Mouse (Mus musculus) neural tube, embryonic 14.5 days (tissue): ENCODE measurements around the gene Zfp369. TPM values are rescaled to one million over a fixed set of nuclear protein-coding genes. Genes with fewer than 3 reads are reported as not detected.

Source experiments
- ATAC-seq: fragments of 200-750 bp; cut with Nextera tagmentation; 2 replicates; pipeline ENCODE4 v1.8.0; 2017; ENCODE audit warnings: low read depth, mild to moderate bottlenecking, moderate TSS enrichment, moderate library complexity
- H3K27ac ChIP-seq: fragments of 300-500 bp; sonication (generic); 2 replicates; pipeline ENCODE4 v1.5.1; 2014; ENCODE audit warnings: low read depth, mild to moderate bottlenecking, control low read depth, low read length, moderate library complexity, mixed read lengths
- H3K27me3 ChIP-seq: fragments of 300-500 bp; sonication (generic); 2 replicates; pipeline ENCODE4 v1.6.1; 2014; ENCODE audit warnings: low read length; ENCODE audit not compliant: control insufficient read depth, insufficient read depth
- H3K36me3 ChIP-seq: fragments of 300-500 bp; sonication (generic); 2 replicates; pipeline ENCODE4 v1.6.1; 2014; ENCODE audit warnings: low read length, mixed read lengths; ENCODE audit not compliant: control insufficient read depth, insufficient read depth
- H3K4me1 ChIP-seq: fragments of 300-500 bp; sonication (generic); 2 replicates; pipeline ENCODE4 v1.6.1; 2014; ENCODE audit warnings: low read length; ENCODE audit not compliant: control insufficient read depth, insufficient read depth
- H3K4me2 ChIP-seq: fragments of 300-500 bp; sonication (generic); 2 replicates; pipeline ENCODE4 v1.6.1; 2014; ENCODE audit warnings: mild to moderate bottlenecking, low read depth, low read length, control low read depth
- H3K4me3 ChIP-seq: fragments of 300-500 bp; sonication (generic); 2 replicates; pipeline ENCODE4 v1.5.1; 2014; ENCODE audit warnings: low read depth, low read length, control low read depth, mixed read lengths
- H3K9ac ChIP-seq: fragments of 300-500 bp; sonication (generic); replicated peaks from 2 replicates; pipeline ENCODE4 v1.6.1; 2014; ENCODE audit warnings: low read depth, mild to moderate bottlenecking, control low read depth, low read length, mixed read lengths
- H3K9me3 ChIP-seq: fragments of 300-500 bp; sonication (generic); 2 replicates; pipeline ENCODE4 v1.6.1; 2016; ENCODE audit warnings: low read length; ENCODE audit not compliant: control insufficient read depth
- WGBS: fragments of 180-500 bp; shearing (Covaris S2); extraction: QIAGEN DNeasy Blood & Tissue Kit; methylation state at CpG from one replicate; pipeline ENCODE4 v1.1.7; 2014; 5-methylcytosine and 5-hydroxymethylcytosine counted together
- polyA plus RNA-seq: library from polyadenylated mRNA; unstranded; fragments of >200 nt; fragmentation: Nextera tagmentation; extraction: Ambion mirVana; gene quantifications from 2 replicates; pipeline ENCODE4 v1.2.1, GENCODE M21; 2014

Gene Zfp369
- 26.2 and 29.6 TPM in 2 replicates for polyA plus RNA-seq

GRCm38 (mm10) chr13:65278383-65279341 lies at the start of gene Zfp369:
Zfp369 (plus strand) TSS chr13:65278814.
- Histone ChIP-seq H3K9me3 (peaks cover under 1% of the 10 kb centered on the region; the same call in 1 of the 2 replicates), H3K4me3 (peak within 1 kb of the TSS; percentile 50), H3K9ac (peak within 1 kb of the TSS; percentile 63), H3K27me3 (no peaks in the 10 kb centered on the region), H3K36me3 (no peaks in the 10 kb centered on the region), H3K4me2 (peak within 1 kb of the TSS; percentile 58), H3K4me1 (peaks cover 4% of the 10 kb centered on the region; the same call in 1 of the 2 replicates), H3K27ac (peak within 1 kb of the TSS; percentile 86)
- peak; percentile 99 for ATAC-seq
- WGBS, result under 1% methylated on average over 50 of the region's 50 CpGs

- Histone ChIP-seq H3K9ac (no peak overlapping the region), H3K27ac (no peak overlapping the region), H3K27me3 (no peaks in the 10 kb centered on the region), H3K4me2 (no peak overlapping the region), H3K4me3 (no peak overlapping the region), H3K4me1 (peaks cover 5% of the 10 kb centered on the region), H3K9me3 (no peaks in the 10 kb centered on the region), H3K36me3 (no peaks in the 10 kb centered on the region)
- ATAC-seq, result no peak
- WGBS, result 72% methylated on average over 9 of the region's 9 CpGs
Measured at GRCm38 (mm10) chr13:65237211-65237610, 41.4 kb upstream of the Zfp369 start.

GRCm38 (mm10) chr13:65240509-65241098 lies 38.0 kb upstream of the Zfp369 start:
- peak overlapping the region; percentile 100 for H3K4me2 ChIP-seq
- ATAC-seq, result peak; percentile 97
- H3K9ac ChIP-seq, result peak overlapping the region; percentile 71
- 2% methylated on average over 28 of the region's 28 CpGs for WGBS
- peak overlapping the region; percentile 67 for H3K4me3 ChIP-seq
- H3K4me1 ChIP-seq, result peaks cover 11% of the 10 kb centered on the region
- H3K27ac ChIP-seq, result peak overlapping the region; percentile 92
- H3K36me3 ChIP-seq, result no peaks in the 10 kb centered on the region
- H3K27me3 ChIP-seq, result no peaks in the 10 kb centered on the region
- peaks cover 6% of the 10 kb centered on the region; the same call in 1 of the 2 replicates for H3K9me3 ChIP-seq

- Histone ChIP-seq H3K4me2 (peak overlapping the region; percentile 100), H3K9ac (peak overlapping the region; percentile 67), H3K9me3 (peaks cover 7% of the 10 kb centered on the region; the same call in 1 of the 2 replicates), H3K27me3 (no peaks in the 10 kb centered on the region), H3K27ac (peak overlapping the region; percentile 92), H3K4me1 (peaks cover 11% of the 10 kb centered on the region), H3K4me3 (peak overlapping the region; percentile 67), H3K36me3 (no peaks in the 10 kb centered on the region)
- under 1% methylated on average over 45 of the region's 45 CpGs for WGBS
- peak; percentile 90 for ATAC-seq
Measured at GRCm38 (mm10) chr13:65241099-65241626, 37.5 kb upstream of the Zfp369 start.

- peak overlapping the region; percentile 67 for H3K9ac ChIP-seq
- H3K4me1 ChIP-seq, result peaks cover 11% of the 10 kb centered on the region
- no peak; the same call in 1 of the 2 replicates for ATAC-seq
- H3K9me3 ChIP-seq, result peaks cover 7% of the 10 kb centered on the region; the same call in 1 of the 2 replicates
- H3K4me3 ChIP-seq, result peak overlapping the region; percentile 67
- no peaks in the 10 kb centered on the region for H3K27me3 ChIP-seq
- 2% methylated on average over 50 of the region's 51 CpGs for WGBS
- peak overlapping the region; percentile 92; the same call in 1 of the 2 replicates for H3K27ac ChIP-seq
- H3K36me3 ChIP-seq, result no peaks in the 10 kb centered on the region
- peak overlapping the region; percentile 100 for H3K4me2 ChIP-seq
Measured at GRCm38 (mm10) chr13:65241627-65242318, 36.8 kb upstream of the Zfp369 start.

- Histone ChIP-seq H3K4me1 (peaks cover 11% of the 10 kb centered on the region), H3K27ac (no peak overlapping the region), H3K4me3 (peak overlapping the region; percentile 67), H3K4me2 (peak overlapping the region; percentile 100), H3K9me3 (peaks cover 7% of the 10 kb centered on the region; the same call in 1 of the 2 replicates), H3K36me3 (no peaks in the 10 kb centered on the region), H3K27me3 (no peaks in the 10 kb centered on the region), H3K9ac (peak overlapping the region; percentile 67; the same call in 1 of the 2 replicates)
- WGBS, result 38% methylated on average over 27 of the region's 27 CpGs
- no peak for ATAC-seq
Measured at GRCm38 (mm10) chr13:65242319-65242787, 36.3 kb upstream of the Zfp369 start.

GRCm38 (mm10) chr13:65243273-65243672 lies 35.3 kb upstream of the Zfp369 start:
- peaks cover 11% of the 10 kb centered on the region for H3K4me1 ChIP-seq
- H3K4me3 ChIP-seq, result no peak overlapping the region
- WGBS, result 93% methylated on average over 4 of the region's 4 CpGs
- H3K4me2 ChIP-seq, result no peak overlapping the region
- H3K27me3 ChIP-seq, result no peaks in the 10 kb centered on the region
- ATAC-seq, result no peak
- H3K9me3 ChIP-seq, result peaks cover 9% of the 10 kb centered on the region; the same call in 1 of the 2 replicates
- H3K9ac ChIP-seq, result no peak overlapping the region
- no peak overlapping the region for H3K27ac ChIP-seq
- no peaks in the 10 kb centered on the region for H3K36me3 ChIP-seq
